Mouse (Mus musculus) spleen, adult 18-20 months (tissue): ENCODE results near the gene E130309D02Rik.
A peak's percentile ranks its signal among the peaks of the same experiment; 100 is the strongest.

Source experiments
- DNase-seq, 2 experiments: peaks; one replicate each; pipeline ENCODE4 v3.0.0; 2022; ENCODE audit warnings: mixed read lengths in 2 of 2

E130309D02Rik gene

GRCm38 (mm10) chr5:143309916-143310315, 5.2 kb downstream of the E130309D02Rik start:
- DNase-seq: no peak

- no peak for DNase-seq
Observed at GRCm38 (mm10) chr5:143308825-143309224, 6.3 kb downstream of the E130309D02Rik start.

GRCm38 (mm10) chr5:143304251-143304650, 10.9 kb downstream of the E130309D02Rik start:
- DNase-seq: no peak

- DNase-seq: no peak
Observed at GRCm38 (mm10) chr5:143301296-143301695, 13.9 kb downstream of the E130309D02Rik start.

GRCm38 (mm10) chr5:143299686-143300085, 15.5 kb downstream of the E130309D02Rik start:
- DNase-seq: peak in 1 of 2 experiments; percentile 54

- DNase-seq: no peak
Observed at GRCm38 (mm10) chr5:143298391-143298790, 16.8 kb downstream of the E130309D02Rik start.

GRCm38 (mm10) chr5:143297986-143298385, 17.2 kb downstream of the E130309D02Rik start:
- DNase-seq: no peak

- no peak for DNase-seq
Observed at GRCm38 (mm10) chr5:143295330-143295729, 19.8 kb downstream of the E130309D02Rik start.

GRCm38 (mm10) chr5:143294862-143295261, 20.3 kb downstream of the E130309D02Rik start:
- DNase-seq: no peak

- no peak for DNase-seq
Observed at GRCm38 (mm10) chr5:143293404-143293803, 21.8 kb downstream of the E130309D02Rik start, which contains the start of gene Zfp853. Gene Zfp853, minus strand, starts transcription at chr5:143293623.

GRCm38 (mm10) chr5:143292879-143293278, 22.3 kb downstream of the E130309D02Rik start:
- DNase-seq: no peak

GRCm38 (mm10) chr5:143289299-143289698, 25.9 kb downstream of the E130309D02Rik start:
- DNase-seq: no peak

GRCm38 (mm10) chr5:143288378-143288911, 26.7 kb downstream of the E130309D02Rik start:
- DNase-seq: no peak

- no peak for DNase-seq
Observed at GRCm38 (mm10) chr5:143287774-143288328, 27.3 kb downstream of the E130309D02Rik start.

- no peak for DNase-seq
Observed at GRCm38 (mm10) chr5:143284762-143285161, 30.4 kb downstream of the E130309D02Rik start.

GRCm38 (mm10) chr5:143279247-143279646, 35.9 kb downstream of the E130309D02Rik start:
- DNase-seq: no peak

- DNase-seq: no peak
Observed at GRCm38 (mm10) chr5:143275761-143276160, 39.4 kb downstream of the E130309D02Rik start.

- no peak for DNase-seq
Observed at GRCm38 (mm10) chr5:143272540-143273330, 42.4 kb downstream of the E130309D02Rik start.

GRCm38 (mm10) chr5:143272108-143272507, 43.1 kb downstream of the E130309D02Rik start:
- no peak for DNase-seq

GRCm38 (mm10) chr5:143271642-143272041, 43.5 kb downstream of the E130309D02Rik start:
- no peak for DNase-seq

- DNase-seq: no peak
Observed at GRCm38 (mm10) chr5:143270151-143270519, 45.0 kb downstream of the E130309D02Rik start.

GRCm38 (mm10) chr5:143269363-143270150, 45.6 kb downstream of the E130309D02Rik start, which contains the start of gene Zfp316:
Gene Zfp316, minus strand, starts transcription at chr5:143270022.
- peak; percentile 42 to 71 for DNase-seq

GRCm38 (mm10) chr5:143268985-143269362, 46.2 kb downstream of the E130309D02Rik start:
- no peak for DNase-seq
